Mouse (Mus musculus) embryonic facial prominence, embryonic 14.5 days (tissue): ENCODE measurements at regions not wholly inside any gene's neighbourhood (a gene's known extent, or its start where the extent isn't known, plus 50 kb on each side); places are given as distances from the start of the nearest gene placed in this dataset.

Experiments used
- ATAC-seq: fragments of 200-750 bp; cut with Nextera tagmentation; 2 replicates; pipeline ENCODE4 v1.8.0; 2017; ENCODE audit warnings: low read depth, moderate number of reproducible peaks, moderate TSS enrichment
- DNase-seq: peaks from one replicate; pipeline ENCODE4 v3.0.0-alpha.2; 2015; ENCODE audit warnings: low spot score
- H3K27ac ChIP-seq: fragments of 300-500 bp; sonication (generic); replicated peaks from 2 replicates; pipeline ENCODE4 v1.5.1; 2014; ENCODE audit warnings: low read depth, mild to moderate bottlenecking, low read length, moderate library complexity
- H3K27me3 ChIP-seq: fragments of 300-500 bp; sonication (generic); replicated peaks from 2 replicates; pipeline ENCODE4 v1.6.1; 2014; ENCODE audit warnings: low read length; ENCODE audit not compliant: control insufficient read depth, insufficient read depth
- H3K36me3 ChIP-seq: fragments of 300-500 bp; sonication (generic); 2 replicates; pipeline ENCODE4 v1.6.1; 2014; ENCODE audit warnings: low read length, mixed read lengths; ENCODE audit not compliant: control insufficient read depth, insufficient read depth
- H3K4me1 ChIP-seq: fragments of 300-500 bp; sonication (generic); 2 replicates; pipeline ENCODE4 v1.6.1; 2014; ENCODE audit warnings: antibody characterized with exemption, low read length; ENCODE audit not compliant: control insufficient read depth, insufficient read depth
- H3K4me2 ChIP-seq: fragments of 300-500 bp; sonication (generic); 2 replicates; pipeline ENCODE4 v1.6.1; 2014; ENCODE audit warnings: low read depth, mild to moderate bottlenecking, low read length, moderate library complexity, mixed read lengths
- H3K4me3 ChIP-seq: fragments of 300-500 bp; sonication (generic); 2 replicates; pipeline ENCODE4 v1.5.1; 2014; ENCODE audit warnings: low read depth, mild to moderate bottlenecking, low read length
- H3K9ac ChIP-seq: fragments of 300-500 bp; sonication (generic); 2 replicates; pipeline ENCODE4 v1.6.1; 2014; ENCODE audit warnings: low read depth, mild to moderate bottlenecking, low read length, moderate library complexity, mixed read lengths
- H3K9me3 ChIP-seq: fragments of 300-500 bp; sonication (generic); 2 replicates; pipeline ENCODE4 v1.6.1; 2016; ENCODE audit warnings: low read length; ENCODE audit not compliant: control insufficient read depth
- WGBS: fragments of 180-500 bp; shearing (Covaris S2); extraction: QIAGEN DNeasy Blood & Tissue Kit; methylation state at CpG from one replicate; pipeline ENCODE4 v1.1.7; 2014; 5-methylcytosine and 5-hydroxymethylcytosine counted together

DNA sequence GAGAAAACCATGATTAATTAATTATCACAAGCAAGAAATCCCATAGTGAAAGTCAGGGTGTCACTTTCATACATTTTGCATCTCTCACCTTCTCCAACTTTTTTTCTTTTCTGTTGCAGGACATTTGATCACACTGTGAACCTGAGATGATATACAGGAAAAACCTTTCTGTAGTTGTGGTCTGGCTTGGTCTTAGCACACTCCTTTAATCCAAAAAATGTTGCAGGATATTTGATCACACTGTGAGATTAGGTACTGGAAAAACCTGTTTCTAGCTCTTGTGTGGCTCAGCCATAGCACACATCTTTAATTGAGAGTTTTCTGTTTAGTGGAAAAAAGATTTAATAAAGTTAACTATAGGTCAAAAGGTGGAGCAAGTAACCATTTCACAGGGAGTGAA, 645.6 kb upstream of the Zfp804a start:
- H3K4me3 ChIP-seq, result no peak overlapping the region
- H3K4me1 ChIP-seq, result no peaks in the 10 kb centered on the region
- no peaks in the 10 kb centered on the region for H3K27me3 ChIP-seq
- no peaks in the 10 kb centered on the region for H3K9me3 ChIP-seq
- H3K27ac ChIP-seq, result no peak overlapping the region
- no peak overlapping the region for H3K9ac ChIP-seq
- ATAC-seq (peak; percentile 63; the same call in 1 of the 2 replicates), DNase-seq (peak; percentile 61)
- no peaks in the 10 kb centered on the region for H3K36me3 ChIP-seq
- H3K4me2 ChIP-seq, result no peak overlapping the region

- Histone ChIP-seq H3K27ac (no peak overlapping the region), H3K4me2 (no peak overlapping the region), H3K27me3 (no peaks in the 10 kb centered on the region), H3K9ac (no peak overlapping the region), H3K4me3 (no peak overlapping the region), H3K9me3 (no peaks in the 10 kb centered on the region), H3K36me3 (no peaks in the 10 kb centered on the region), H3K4me1 (no peaks in the 10 kb centered on the region)
- no peak for ATAC-seq
- DNase-seq, result peak; percentile 27
- WGBS, result 18% methylated on average over 3 of the region's 3 CpGs
These were observed 641.3 kb upstream of the Zfp804a start for GRCm38 (mm10) chr2:81411751-81412150.

GRCm38 (mm10) chr2:81431411-81431810, 621.6 kb upstream of the Zfp804a start:
- H3K4me3 ChIP-seq, result no peak overlapping the region
- ATAC-seq (no peak), DNase-seq (no peak)
- no peaks in the 10 kb centered on the region for H3K4me1 ChIP-seq
- H3K4me2 ChIP-seq, result no peak overlapping the region
- H3K9ac ChIP-seq, result no peak overlapping the region
- WGBS, result 91% methylated on average over 4 of the region's 4 CpGs
- no peak overlapping the region for H3K27ac ChIP-seq
- no peaks in the 10 kb centered on the region for H3K36me3 ChIP-seq
- H3K27me3 ChIP-seq, result no peaks in the 10 kb centered on the region
- no peaks in the 10 kb centered on the region for H3K9me3 ChIP-seq

GRCm38 (mm10) chr2:81439082-81439481, 613.9 kb upstream of the Zfp804a start:
- Histone ChIP-seq H3K27ac (no peak overlapping the region), H3K9ac (no peak overlapping the region), H3K4me2 (no peak overlapping the region), H3K4me1 (no peaks in the 10 kb centered on the region), H3K36me3 (no peaks in the 10 kb centered on the region), H3K4me3 (no peak overlapping the region), H3K9me3 (no peaks in the 10 kb centered on the region), H3K27me3 (no peaks in the 10 kb centered on the region)
- DNase-seq (no peak), ATAC-seq (no peak)
- WGBS, result 80% methylated on average over 11 of the region's 11 CpGs

DNA sequence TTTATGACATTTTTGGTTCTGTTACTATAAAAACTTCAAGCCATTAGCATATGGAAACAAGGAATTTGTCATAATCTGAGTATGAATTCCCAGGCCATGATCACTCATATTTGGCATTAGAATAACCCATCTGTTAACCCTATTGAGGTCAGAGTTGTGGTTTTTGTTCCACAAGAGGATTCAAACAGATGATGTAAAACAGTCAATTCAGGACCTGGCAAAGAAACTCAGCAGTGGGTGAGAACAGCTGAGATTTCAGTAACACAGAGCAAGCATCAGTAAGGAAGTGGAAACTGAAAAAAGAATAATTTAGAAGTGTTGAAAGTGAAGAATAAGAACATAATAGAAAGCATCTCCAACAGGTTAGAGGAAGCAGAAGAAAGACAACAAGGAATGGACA, 612.1 kb upstream of the Zfp804a start:
- H3K27ac ChIP-seq, result no peak overlapping the region
- no peak for ATAC-seq
- no peak overlapping the region for H3K4me2 ChIP-seq
- peak; percentile 10 for DNase-seq
- no peaks in the 10 kb centered on the region for H3K4me1 ChIP-seq
- H3K36me3 ChIP-seq, result no peaks in the 10 kb centered on the region
- H3K9me3 ChIP-seq, result no peaks in the 10 kb centered on the region
- H3K9ac ChIP-seq, result no peak overlapping the region
- H3K27me3 ChIP-seq, result no peaks in the 10 kb centered on the region
- H3K4me3 ChIP-seq, result no peak overlapping the region

- WGBS, result 76% methylated on average over 1 of the region's 1 CpGs
- Histone ChIP-seq H3K4me1 (no peaks in the 10 kb centered on the region), H3K27ac (no peak overlapping the region), H3K9me3 (no peaks in the 10 kb centered on the region), H3K4me3 (no peak overlapping the region), H3K9ac (no peak overlapping the region), H3K27me3 (no peaks in the 10 kb centered on the region), H3K36me3 (no peaks in the 10 kb centered on the region), H3K4me2 (no peak overlapping the region)
- DNase-seq, result no peak
- ATAC-seq, result no peak
These were observed 602.5 kb upstream of the Zfp804a start for GRCm38 (mm10) chr2:81450514-81450913.

DNA sequence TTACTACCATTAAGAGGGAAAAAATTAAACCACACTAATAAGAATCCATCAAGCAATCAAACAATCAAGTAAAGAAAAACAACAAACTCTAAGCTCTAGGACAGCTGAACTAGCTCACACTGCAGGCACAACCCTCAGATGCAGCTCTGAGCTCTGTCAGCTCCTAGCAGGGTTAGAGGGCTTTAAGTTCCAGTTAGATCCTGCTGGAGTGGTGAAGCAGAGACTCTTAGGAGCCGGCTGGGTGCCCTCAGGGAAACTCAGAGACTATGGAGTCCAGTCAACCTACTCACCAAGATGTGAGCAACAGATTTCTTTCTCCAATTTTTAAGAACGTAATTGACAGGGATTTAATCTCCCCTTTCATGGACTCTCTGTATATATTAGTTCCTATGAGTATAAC, 564.2 kb upstream of the Zfp804a start:
- 36% methylated on average over 2 of the region's 2 CpGs for WGBS

DNA sequence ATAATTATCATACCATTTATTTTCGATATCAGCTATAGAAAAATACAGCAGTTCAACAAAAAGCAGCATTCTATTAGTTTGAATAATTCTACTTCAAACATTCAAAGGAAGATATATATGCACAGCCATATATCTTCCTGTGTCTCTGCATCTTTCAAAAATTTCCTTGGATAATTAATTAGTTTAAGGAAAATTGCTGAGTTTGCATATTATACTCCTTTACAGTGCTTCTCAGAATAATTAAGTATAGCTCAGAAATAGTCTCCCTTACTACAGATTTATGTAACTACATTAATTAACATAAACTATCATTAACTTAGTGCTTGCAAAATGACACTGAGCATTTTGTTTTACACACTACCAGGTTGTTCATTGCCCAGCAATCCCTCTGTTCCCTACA, 546.0 kb upstream of the Zfp804a start:
- Histone ChIP-seq H3K36me3 (no peaks in the 10 kb centered on the region), H3K9me3 (no peaks in the 10 kb centered on the region; the same call in 1 of the 2 replicates), H3K4me1 (no peaks in the 10 kb centered on the region), H3K27ac (no peak overlapping the region), H3K4me3 (no peak overlapping the region), H3K9ac (no peak overlapping the region), H3K4me2 (no peak overlapping the region), H3K27me3 (no peaks in the 10 kb centered on the region)
- WGBS, result 84% methylated on average over 1 of the region's 1 CpGs
- no peak for DNase-seq
- ATAC-seq, result no peak

More for the DNA sequence above, 564.2 kb upstream of the Zfp804a start:
- no peak overlapping the region for H3K9ac ChIP-seq
- DNase-seq (no peak), ATAC-seq (no peak)
- H3K27me3 ChIP-seq, result no peaks in the 10 kb centered on the region
- H3K4me3 ChIP-seq, result no peak overlapping the region
- no peak overlapping the region for H3K27ac ChIP-seq
- H3K4me2 ChIP-seq, result no peak overlapping the region
- H3K4me1 ChIP-seq, result no peaks in the 10 kb centered on the region
- H3K36me3 ChIP-seq, result no peaks in the 10 kb centered on the region
- H3K9me3 ChIP-seq, result no peaks in the 10 kb centered on the region

GRCm38 (mm10) chr2:81513030-81513579, 539.9 kb upstream of the Zfp804a start:
- Histone ChIP-seq H3K4me2 (no peak overlapping the region), H3K9ac (no peak overlapping the region), H3K27ac (no peak overlapping the region), H3K27me3 (no peaks in the 10 kb centered on the region), H3K9me3 (no peaks in the 10 kb centered on the region), H3K4me3 (no peak overlapping the region), H3K36me3 (no peaks in the 10 kb centered on the region), H3K4me1 (no peaks in the 10 kb centered on the region)
- ATAC-seq (no peak), DNase-seq (no peak)
- 82% methylated on average over 4 of the region's 4 CpGs for WGBS
